Mouse (Mus musculus): ENCODE results near the gene Kcnip2. TPM values are rescaled to one million over a fixed set of nuclear protein-coding genes. Genes with fewer than 3 reads are reported as not detected.

The Kcnip2 gene
- total RNA-seq, 4 experiments from 2014 or later = 173 to 231 (median 203) TPM

GRCm38 (mm10) chr19:45782315-45783001 lies 33.4 kb downstream of the Kcnip2 start:
- peak; percentile 63 for DNase-seq (ENCODE audit: low spot score)

GRCm38 (mm10) chr19:45781676-45782075 lies 34.2 kb downstream of the Kcnip2 start:
- no peak for DNase-seq (ENCODE audit: low spot score)

- DNase-seq (ENCODE audit: low spot score) = no peak
Observed at GRCm38 (mm10) chr19:45780350-45780915, 35.4 kb downstream of the Kcnip2 start.

- DNase-seq (ENCODE audit: low spot score) = no peak
Observed at GRCm38 (mm10) chr19:45775486-45775885, 40.4 kb downstream of the Kcnip2 start.

GRCm38 (mm10) chr19:45771501-45771900 lies 44.4 kb downstream of the Kcnip2 start:
- DNase-seq (ENCODE audit: low spot score) = no peak

GRCm38 (mm10) chr19:45760810-45761209 lies 55.1 kb downstream of the Kcnip2 start:
- DNase-seq (ENCODE audit: low spot score) = no peak

- DNase-seq (ENCODE audit: low spot score) = no peak
Observed at GRCm38 (mm10) chr19:45758671-45759070, 57.2 kb downstream of the Kcnip2 start.

GRCm38 (mm10) chr19:45753551-45753950 lies 62.3 kb downstream of the Kcnip2 start:
- no peak for DNase-seq (ENCODE audit: low spot score)

- no peak for DNase-seq (ENCODE audit: low spot score)
Observed at GRCm38 (mm10) chr19:45751881-45752280, 64.0 kb downstream of the Kcnip2 start.

- DNase-seq (ENCODE audit: low spot score) = peak; percentile 77
Observed at GRCm38 (mm10) chr19:45749243-45750043, 66.4 kb downstream of the Kcnip2 start, which contains the start of gene Npm3. Gene Npm3, minus strand, starts transcription at chr19:45749591.

GRCm38 (mm10) chr19:45748691-45749242 lies 67.1 kb downstream of the Kcnip2 start:
- no peak for DNase-seq (ENCODE audit: low spot score)

GRCm38 (mm10) chr19:45748206-45748605 lies 67.7 kb downstream of the Kcnip2 start:
- DNase-seq (ENCODE audit: low spot score) = no peak

- peak; percentile 79 for DNase-seq (ENCODE audit: low spot score)
Observed at GRCm38 (mm10) chr19:45747028-45747867, 68.6 kb downstream of the Kcnip2 start.

- peak; percentile 70 for DNase-seq (ENCODE audit: low spot score)
Observed at GRCm38 (mm10) chr19:45746153-45747020, 69.5 kb downstream of the Kcnip2 start.

- no peak for DNase-seq (ENCODE audit: low spot score)
Observed at GRCm38 (mm10) chr19:45745344-45746152, 70.3 kb downstream of the Kcnip2 start.

- no peak for DNase-seq (ENCODE audit: low spot score)
Observed at GRCm38 (mm10) chr19:45743619-45744018, 72.2 kb downstream of the Kcnip2 start.

- DNase-seq (ENCODE audit: low spot score) = no peak
Observed at GRCm38 (mm10) chr19:45742984-45743575, 72.8 kb downstream of the Kcnip2 start.

- no peak for DNase-seq (ENCODE audit: low spot score)
Observed at GRCm38 (mm10) chr19:45742218-45742983, 73.5 kb downstream of the Kcnip2 start, which contains the start of gene Fgf8. Gene Fgf8, minus strand, starts transcription at chr19:45742915.

All from heart, adult 8-10 months (tissue).